Comparison of ENCODE assay signal across 21 mouse cellular contexts in genomic region chr17:63107515-63107914, GRCm38 (mm10).
A peak's percentile ranks its signal among the peaks of the same experiment; 100 is the strongest.
DNase-seq lines count a peak whose midpoint lies in the region; ATAC-seq and TF ChIP-seq lines count a peak whose summit lies in the region.
"Had no signal": no experiment of that assay in that cellular context is flagged by ENCODE, and none has a peak within 500 bp of the region (broad histone marks: within the 10 kb centered on the region; RNA-seq: fewer than 3 reads in every experiment).

No protein-coding gene starts in this region.

- no peaks in the 10 kb centered on the region for H3K36me3 ChIP-seq in forebrain, embryonic 12.5 days (replicated peaks)
- H3K36me3 ChIP-seq in forebrain, postnatal 0 days (ENCODE audit: insufficient read depth), result no peaks in the 10 kb centered on the region
- H3K36me3 ChIP-seq in midbrain, embryonic 12.5 days, result no peaks in the 10 kb centered on the region
- H3K36me3 ChIP-seq in midbrain, embryonic 10.5 days, result no peaks in the 10 kb centered on the region
- no peaks in the 10 kb centered on the region for H3K36me3 ChIP-seq in neural tube, embryonic 14.5 days (ENCODE audit: control insufficient read depth, insufficient read depth, low read length)
- H3K36me3 ChIP-seq in neural tube, embryonic 15.5 days, result no peaks in the 10 kb centered on the region
- H3K36me3 ChIP-seq: embryonic facial prominence, embryonic 13.5 days; forebrain, embryonic 15.5 days; heart, embryonic 10.5 days had no signal

- H3K27ac ChIP-seq in forebrain, embryonic 12.5 days, result 0 out of 2 replicates have a peak overlapping the region, but pooled peaks have one; percentile 25
- no peak overlapping the region for H3K27ac ChIP-seq in forebrain, postnatal 0 days (ENCODE audit: low read depth, low read length)
- H3K27ac ChIP-seq in midbrain, embryonic 12.5 days (replicated peaks), result no peak overlapping the region
- H3K27ac ChIP-seq in midbrain, embryonic 10.5 days (replicated peaks), result no peak overlapping the region
- peak overlapping the region; percentile 16; the same call in 1 of the 2 replicates for H3K27ac ChIP-seq in neural tube, embryonic 14.5 days (ENCODE audit: low read depth, low read length)
- no peak overlapping the region for H3K27ac ChIP-seq in neural tube, embryonic 15.5 days (replicated peaks)
- H3K27ac ChIP-seq: embryonic facial prominence, embryonic 13.5 days; forebrain, embryonic 15.5 days; heart, embryonic 10.5 days had no signal

- H3K4me1 ChIP-seq in forebrain, embryonic 12.5 days, result peaks cover 28% of the 10 kb centered on the region
- H3K4me1 ChIP-seq in forebrain, postnatal 0 days (ENCODE audit: insufficient read depth), result no peaks in the 10 kb centered on the region
- peaks cover 26% of the 10 kb centered on the region for H3K4me1 ChIP-seq in midbrain, embryonic 12.5 days
- peaks cover 36% of the 10 kb centered on the region for H3K4me1 ChIP-seq in midbrain, embryonic 10.5 days
- peaks cover 9% of the 10 kb centered on the region; the same call in 1 of the 2 replicates for H3K4me1 ChIP-seq in neural tube, embryonic 14.5 days (ENCODE audit: control insufficient read depth, insufficient read depth, low read length)
- H3K4me1 ChIP-seq in neural tube, embryonic 15.5 days, result peaks cover 11% of the 10 kb centered on the region

- DNase-seq in forebrain, postnatal 0 days, result no peak
- DNase-seq in midbrain, embryonic 10.5 days (ENCODE audit: low spot score), result no peak
- no peak for DNase-seq in right cerebral cortex, postnatal 4 days
- DNase-seq: adrenal gland, postnatal 14 days; cerebellum, adult 18-20 months; cerebellum, adult 9-11 months; cerebellum, postnatal 36 days; gastrocnemius, postnatal 10 days; heart, adult 18-20 months; heart, postnatal 10 days; heart, postnatal 4 days had no signal

- H3K4me3 ChIP-seq in forebrain, embryonic 12.5 days (replicated peaks), result no peak overlapping the region
- no peak overlapping the region for H3K4me3 ChIP-seq in forebrain, postnatal 0 days (ENCODE audit: low read depth, low read length)
- H3K4me3 ChIP-seq in midbrain, embryonic 12.5 days, result no peak overlapping the region
- no peak overlapping the region for H3K4me3 ChIP-seq in midbrain, embryonic 10.5 days
- H3K4me3 ChIP-seq in neural tube, embryonic 14.5 days (ENCODE audit: low read depth, low read length), result no peak overlapping the region
- no peak overlapping the region for H3K4me3 ChIP-seq in neural tube, embryonic 15.5 days (replicated peaks)
- H3K4me3 ChIP-seq: embryonic facial prominence, embryonic 13.5 days; forebrain, embryonic 15.5 days; heart, embryonic 10.5 days had no signal

- TF ChIP-seq CTCF in forebrain, postnatal 0 days (IDR thresholded peaks at IDR 0.05; ENCODE audit: low read depth), result no peak

- no peaks in the 10 kb centered on the region for H3K27me3 ChIP-seq in forebrain, embryonic 12.5 days
- H3K27me3 ChIP-seq in forebrain, postnatal 0 days (ENCODE audit: insufficient read depth, low read length), result no peaks in the 10 kb centered on the region
- H3K27me3 ChIP-seq in midbrain, embryonic 12.5 days, result no peaks in the 10 kb centered on the region
- H3K27me3 ChIP-seq in midbrain, embryonic 10.5 days (ENCODE audit: low read depth, poor library complexity, severe bottlenecking), result peaks cover 20% of the 10 kb centered on the region; the same call in 1 of the 2 replicates
- H3K27me3 ChIP-seq in neural tube, embryonic 14.5 days (ENCODE audit: control insufficient read depth, insufficient read depth, low read length), result no peaks in the 10 kb centered on the region
- H3K27me3 ChIP-seq in neural tube, embryonic 15.5 days (replicated peaks), result no peaks in the 10 kb centered on the region
- H3K27me3 ChIP-seq: CH12.LX; embryonic facial prominence, embryonic 13.5 days; forebrain, embryonic 15.5 days; Patski had no signal

- no peaks in the 10 kb centered on the region for H3K9me3 ChIP-seq in forebrain, embryonic 12.5 days
- no peaks in the 10 kb centered on the region for H3K9me3 ChIP-seq in forebrain, postnatal 0 days (ENCODE audit: low read length)
- no peaks in the 10 kb centered on the region for H3K9me3 ChIP-seq in midbrain, embryonic 12.5 days
- H3K9me3 ChIP-seq in midbrain, embryonic 10.5 days (replicated peaks), result no peaks in the 10 kb centered on the region
- no peaks in the 10 kb centered on the region for H3K9me3 ChIP-seq in neural tube, embryonic 14.5 days (ENCODE audit: control insufficient read depth, low read length)
- H3K9me3 ChIP-seq in neural tube, embryonic 15.5 days (replicated peaks), result no peaks in the 10 kb centered on the region
- H3K9me3 ChIP-seq: embryonic facial prominence, embryonic 13.5 days; forebrain, embryonic 15.5 days; heart, embryonic 10.5 days had no signal

- H3K9ac ChIP-seq in forebrain, embryonic 12.5 days, result no peak overlapping the region
- H3K9ac ChIP-seq in forebrain, postnatal 0 days, result no peak overlapping the region
- no peak overlapping the region for H3K9ac ChIP-seq in midbrain, embryonic 12.5 days (replicated peaks)
- H3K9ac ChIP-seq in neural tube, embryonic 14.5 days (replicated peaks; ENCODE audit: low read depth, low read length), result no peak overlapping the region
- H3K9ac ChIP-seq in neural tube, embryonic 15.5 days (replicated peaks), result no peak overlapping the region
- H3K9ac ChIP-seq: embryonic facial prominence, embryonic 13.5 days; forebrain, embryonic 15.5 days had no signal

- H3K4me2 ChIP-seq in forebrain, embryonic 12.5 days, result no peak overlapping the region
- H3K4me2 ChIP-seq in forebrain, postnatal 0 days (ENCODE audit: low read depth), result no peak overlapping the region
- no peak overlapping the region for H3K4me2 ChIP-seq in midbrain, embryonic 12.5 days (replicated peaks)
- no peak overlapping the region for H3K4me2 ChIP-seq in neural tube, embryonic 14.5 days (ENCODE audit: low read depth, low read length)
- H3K4me2 ChIP-seq in neural tube, embryonic 15.5 days, result no peak overlapping the region
- H3K4me2 ChIP-seq: embryonic facial prominence, embryonic 13.5 days; forebrain, embryonic 15.5 days had no signal

- WGBS in forebrain, embryonic 12.5 days, result 60% methylated on average over 4 of the region's 4 CpGs
- WGBS in forebrain, postnatal 0 days, result 63% methylated on average over 4 of the region's 4 CpGs
- 55% methylated on average over 4 of the region's 4 CpGs for WGBS in midbrain, embryonic 12.5 days
- 82% methylated on average over 4 of the region's 4 CpGs for WGBS in midbrain, embryonic 10.5 days
- WGBS in neural tube, embryonic 14.5 days, result 37% methylated on average over 4 of the region's 4 CpGs
- 42% methylated on average over 4 of the region's 4 CpGs for WGBS in neural tube, embryonic 15.5 days

- peak; percentile 34; the same call in 1 of the 2 replicates for ATAC-seq in forebrain, embryonic 12.5 days (ENCODE audit: low FRiP score)
- ATAC-seq in forebrain, postnatal 0 days, result no peak
- 0 out of 2 replicates have a peak, but pooled peaks have one; percentile 25 for ATAC-seq in midbrain, embryonic 12.5 days (ENCODE audit: low FRiP score, low read depth)
- no peak for ATAC-seq in neural tube, embryonic 14.5 days (ENCODE audit: low read depth)
- no peak for ATAC-seq in neural tube, embryonic 15.5 days (ENCODE audit: low FRiP score)
- ATAC-seq: activated CD4-positive, CD25-positive, alpha-beta regulatory T cell, adult 4 months; forebrain, embryonic 15.5 days; Patski had no signal

Comparison
In these comparisons a context has a peak if more than half of its experiments do, and no peak if none do; other contexts are left out.
1. ATAC-seq: peak in forebrain, embryonic 12.5 days (single experiment) and midbrain, embryonic 12.5 days (single experiment); none in forebrain, postnatal 0 days (single experiment), neural tube, embryonic 14.5 days (single experiment) and neural tube, embryonic 15.5 days (single experiment).
2. H3K27ac ChIP-seq: peak in forebrain, embryonic 12.5 days (single experiment) and neural tube, embryonic 14.5 days (single experiment); none in forebrain, postnatal 0 days (single experiment), midbrain, embryonic 12.5 days (single experiment), midbrain, embryonic 10.5 days (single experiment) and neural tube, embryonic 15.5 days (single experiment).